Mouse (Mus musculus) erythroblast, embryonic 14.5 days (primary cell): ENCODE data around the gene Gm11563.

ENCODE experiments used
- GATA1 ChIP-seq: IDR thresholded peaks from 2 replicates; pipeline ENCODE4 v1.6.1; 2012; ENCODE audit warnings: low read length, inconsistent platforms, mixed read lengths
- TAL1 ChIP-seq: IDR thresholded peaks from 3 replicates; pipeline ENCODE4 v1.6.1; 2012; ENCODE audit warnings: low read length, inconsistent platforms, mixed read lengths

DNA sequence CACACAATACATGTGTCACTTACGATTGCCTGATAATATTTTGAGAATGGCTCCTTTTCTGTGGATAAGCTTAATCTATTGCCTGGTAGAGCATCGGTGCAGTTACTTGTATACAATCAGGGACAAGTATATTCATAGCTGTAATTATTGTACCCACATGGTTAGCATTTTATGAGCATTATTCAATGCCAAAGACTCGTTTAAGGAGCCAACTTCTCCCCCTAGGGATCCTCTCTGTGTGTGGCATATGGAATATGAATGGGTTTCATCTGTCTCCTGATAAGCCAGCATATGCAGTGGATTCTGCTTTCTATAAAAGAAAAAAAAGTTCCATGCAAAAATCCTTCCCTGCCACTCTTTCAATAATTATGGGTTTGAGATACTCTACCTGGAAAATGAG lies 14.4 kb downstream of the Gm11563 start:
- TF ChIP-seq TAL1 (no peak), GATA1 (no peak)
